Mouse (Mus musculus) heart, postnatal 0 days (tissue): ENCODE data around the gene Rnf5.

ENCODE experiments used
- CTCF ChIP-seq: IDR thresholded peaks from 2 replicates; pipeline ENCODE4 v1.5.1; 2016; ENCODE audit warnings: antibody characterized with exemption, control low read depth, low read depth
- EP300 ChIP-seq: IDR thresholded peaks from 2 replicates; pipeline ENCODE4 v1.6.1; 2016; ENCODE audit warnings: antibody characterized with exemption, low read depth

GRCm38 (mm10) chr17:34588767-34589166 lies 14.7 kb downstream of the Rnf5 start:
- no peak for TF ChIP-seq CTCF
- TF ChIP-seq EP300 = no peak
